Mouse (Mus musculus): ENCODE measurements around the gene Cybc1.

Cybc1 gene

GRCm38 (mm10) chr11:121229018-121229439 lies at the start of gene Cybc1:
TSS of gene Cybc1 (minus strand) at chr11:121229322.
- DNase-seq (ENCODE audit: low read depth), result peak; percentile 96

DNA sequence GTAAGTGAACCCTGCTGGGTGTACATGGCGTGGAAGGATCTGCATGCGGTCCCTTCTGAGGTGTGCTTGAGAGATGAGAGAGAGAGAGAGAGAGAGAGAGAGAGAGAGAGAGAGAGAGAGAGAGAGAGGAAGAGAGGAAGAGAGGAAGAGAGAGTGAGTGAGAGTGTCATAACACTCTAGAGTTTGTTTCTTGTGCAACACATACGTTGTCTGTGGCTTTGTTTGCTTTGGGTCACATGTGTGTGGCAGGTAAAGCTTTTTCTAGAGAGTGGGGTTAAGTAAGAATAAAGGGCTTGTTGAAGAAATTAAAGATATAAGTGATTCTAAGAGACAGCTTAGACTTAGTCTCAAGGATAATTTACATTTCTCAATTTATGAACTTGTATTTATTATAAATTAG lies 48.9 kb upstream of the Cybc1 start:
- no peak for DNase-seq (ENCODE audit: low read depth)

GRCm38 (mm10) chr11:121277516-121277915 lies 48.4 kb upstream of the Cybc1 start:
- DNase-seq (ENCODE audit: low read depth), result no peak

DNA sequence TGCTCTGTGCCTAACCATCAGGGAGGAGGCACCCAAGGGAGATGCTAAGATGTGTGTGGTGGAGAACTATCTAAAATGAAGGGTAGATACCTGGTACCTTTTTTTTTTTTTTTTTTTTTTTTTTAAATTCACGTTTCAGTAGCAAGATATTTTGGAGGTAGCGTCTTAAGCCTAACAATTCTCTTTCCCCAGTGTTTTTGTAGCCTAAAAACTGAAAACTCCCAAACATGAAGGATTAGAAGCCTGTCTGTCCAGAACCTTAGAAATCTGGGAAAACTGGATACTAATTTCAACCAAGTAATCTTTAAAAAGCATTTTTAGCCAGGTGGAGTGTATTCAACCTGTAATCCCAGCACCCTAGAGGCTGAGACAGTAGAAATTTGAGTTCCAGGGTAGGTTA lies 32.0 kb upstream of the Cybc1 start:
- DNase-seq (ENCODE audit: low read depth), result no peak

DNA sequence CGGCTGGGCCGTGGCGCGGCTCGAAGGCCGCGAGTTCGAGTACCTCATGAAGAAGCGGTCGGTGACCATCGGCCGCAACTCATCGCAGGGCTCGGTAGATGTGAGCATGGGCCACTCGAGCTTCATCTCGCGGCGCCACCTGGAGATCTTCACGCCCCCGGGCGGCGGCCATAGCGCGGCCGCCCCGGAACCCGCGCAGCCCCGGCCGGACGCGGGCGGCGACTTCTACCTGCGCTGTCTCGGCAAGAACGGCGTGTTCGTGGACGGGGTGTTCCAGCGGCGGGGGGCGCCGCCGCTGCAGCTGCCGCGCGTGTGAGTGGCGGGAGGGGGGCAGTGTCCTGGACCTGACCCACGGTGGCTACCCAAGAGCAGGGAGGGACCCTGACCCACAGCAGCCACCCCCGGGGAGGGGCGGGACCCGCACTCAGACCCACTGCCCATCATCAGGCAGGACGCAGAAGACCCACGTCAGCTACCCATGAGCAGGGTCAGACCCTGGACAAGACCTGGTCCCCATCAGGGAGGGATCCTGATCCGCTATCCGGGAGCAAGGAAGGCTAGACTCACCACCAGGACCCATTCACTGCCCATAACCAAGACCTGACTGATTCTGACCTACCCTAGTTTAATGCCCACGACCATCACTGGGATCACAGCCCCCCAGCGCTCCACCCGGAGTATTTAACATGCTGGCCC lies 31.2 kb upstream of the Cybc1 start:
- peak; percentile 65 for DNase-seq (ENCODE audit: low read depth)

DNA sequence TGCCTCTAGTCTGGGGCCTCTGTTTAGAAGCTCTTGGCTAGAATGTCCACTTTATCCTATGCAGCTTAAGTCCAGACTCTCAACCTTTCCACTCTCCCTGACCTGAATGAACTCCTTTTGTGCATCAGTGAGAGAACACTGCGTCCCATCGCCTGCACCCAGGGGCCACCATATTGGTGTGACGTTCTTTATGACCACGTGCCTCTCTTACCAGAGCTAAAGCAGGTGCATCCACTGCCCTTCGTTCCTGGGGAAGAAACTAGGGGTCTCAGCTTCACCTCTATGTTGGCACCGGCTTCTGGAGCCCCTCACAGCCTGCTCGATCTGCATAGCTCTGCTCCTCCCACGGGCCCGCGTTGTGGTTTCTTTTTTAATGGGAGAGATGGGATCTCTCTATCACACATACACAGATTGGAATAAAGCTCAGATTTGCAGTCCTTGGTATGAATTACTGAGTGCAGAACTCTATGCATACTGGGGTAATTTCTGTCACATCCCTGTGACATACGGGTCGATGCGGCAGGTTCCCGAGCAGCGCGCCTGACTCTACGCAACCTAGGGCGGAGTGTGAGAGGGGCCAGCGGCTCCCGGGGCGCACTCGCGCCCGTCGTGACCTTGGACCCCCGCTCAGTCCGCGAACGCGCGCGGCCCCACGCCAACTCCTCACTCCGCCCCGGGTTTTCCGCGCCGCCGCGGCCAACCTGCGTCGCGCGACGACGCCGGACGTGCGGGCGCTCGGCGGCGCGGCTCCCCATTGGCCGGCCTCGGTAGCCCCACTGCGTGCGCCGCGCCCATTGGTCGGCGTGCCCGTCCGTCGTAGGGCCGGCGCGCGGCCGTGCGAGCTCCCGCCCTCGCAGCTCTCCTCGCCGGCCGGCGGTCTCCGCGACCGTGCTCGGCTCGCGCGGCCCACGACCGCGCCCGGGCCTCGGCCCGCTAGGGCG lies 30.3 kb upstream of the Cybc1 start, which contains the start of gene Foxk2:
Gene Foxk2 (plus strand): TSS at position 831 of the 941 bp plus-strand sequence.
- DNase-seq (ENCODE audit: low read depth), result peak; percentile 93

GRCm38 (mm10) chr11:121250196-121250595 lies 21.1 kb upstream of the Cybc1 start:
- no peak for DNase-seq (ENCODE audit: low read depth)

DNA sequence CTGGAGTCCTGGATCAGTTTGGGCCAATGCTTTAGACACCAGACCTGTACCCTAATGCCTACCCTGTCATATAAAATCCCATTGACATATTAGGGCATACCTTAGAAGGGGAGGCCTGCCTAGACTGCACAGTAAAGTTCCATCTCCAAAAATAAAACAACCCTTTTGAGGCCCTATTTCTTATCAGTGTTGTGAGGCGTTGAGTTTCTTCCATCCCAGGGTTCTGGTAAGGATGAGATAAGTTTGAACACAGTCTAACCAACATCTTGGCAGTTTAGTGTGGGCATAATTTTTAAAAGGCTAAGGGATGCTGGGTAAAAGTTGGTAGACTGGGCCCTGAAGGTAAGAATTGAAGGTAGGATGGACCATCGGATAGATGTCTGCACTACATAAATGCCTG lies 10.5 kb upstream of the Cybc1 start:
- DNase-seq (ENCODE audit: low read depth), result no peak

- peak; percentile 78 for DNase-seq (ENCODE audit: low read depth)
Measured at GRCm38 (mm10) chr11:121237345-121238128, 8.4 kb upstream of the Cybc1 start.

DNA sequence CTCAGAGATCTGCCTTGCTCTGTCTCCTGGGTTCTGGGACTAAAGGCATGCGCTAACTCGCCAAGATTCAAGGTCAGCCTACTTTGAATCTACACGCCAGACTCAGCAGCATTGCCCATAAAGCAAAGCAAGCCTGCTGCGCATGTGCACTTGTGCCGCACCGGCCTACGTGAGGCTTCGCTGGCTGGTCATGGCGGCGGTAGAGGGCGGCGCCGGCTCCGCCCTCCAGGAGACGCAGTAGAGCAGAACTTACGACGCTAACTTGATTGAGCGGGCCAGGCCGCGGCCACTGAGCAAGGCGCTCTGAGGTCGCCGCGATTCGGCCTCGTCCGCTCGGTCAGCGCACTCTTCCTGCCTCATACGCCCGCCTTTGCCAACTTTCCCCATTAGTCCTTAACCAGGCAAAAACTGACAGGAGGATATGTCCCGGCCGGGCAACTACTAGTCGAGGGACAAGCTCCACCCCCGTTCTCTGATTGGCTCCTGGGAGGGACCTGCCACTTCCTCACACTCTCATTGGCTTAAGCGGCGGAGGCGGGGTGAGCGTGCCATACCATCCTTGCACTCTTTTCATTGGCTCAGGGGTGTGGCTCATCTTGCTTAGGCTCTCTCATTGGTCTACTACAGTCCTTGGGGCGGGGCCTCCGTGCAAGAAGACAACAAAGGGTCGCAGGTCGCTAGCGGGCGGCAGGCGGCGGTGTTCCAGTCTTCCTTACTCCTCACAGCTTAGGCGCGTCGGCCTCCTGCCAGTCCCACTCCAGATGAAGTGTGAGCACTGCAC lies 7.6 kb upstream of the Cybc1 start, which contains the start of gene Narf:
Gene Narf (plus strand): TSS at position 690 of the 781 bp plus-strand sequence.
- DNase-seq (ENCODE audit: low read depth), result peak; percentile 100

GRCm38 (mm10) chr11:121235475-121236238 lies 6.5 kb upstream of the Cybc1 start:
- peak; percentile 77 for DNase-seq (ENCODE audit: low read depth)

- no peak for DNase-seq (ENCODE audit: low read depth)
Measured at GRCm38 (mm10) chr11:121232706-121233105, 3.6 kb upstream of the Cybc1 start.

GRCm38 (mm10) chr11:121231628-121232291 lies 2.6 kb upstream of the Cybc1 start:
- DNase-seq (ENCODE audit: low read depth), result no peak

- DNase-seq (ENCODE audit: low read depth), result no peak
Measured at GRCm38 (mm10) chr11:121231191-121231590, 2.1 kb upstream of the Cybc1 start.

DNA sequence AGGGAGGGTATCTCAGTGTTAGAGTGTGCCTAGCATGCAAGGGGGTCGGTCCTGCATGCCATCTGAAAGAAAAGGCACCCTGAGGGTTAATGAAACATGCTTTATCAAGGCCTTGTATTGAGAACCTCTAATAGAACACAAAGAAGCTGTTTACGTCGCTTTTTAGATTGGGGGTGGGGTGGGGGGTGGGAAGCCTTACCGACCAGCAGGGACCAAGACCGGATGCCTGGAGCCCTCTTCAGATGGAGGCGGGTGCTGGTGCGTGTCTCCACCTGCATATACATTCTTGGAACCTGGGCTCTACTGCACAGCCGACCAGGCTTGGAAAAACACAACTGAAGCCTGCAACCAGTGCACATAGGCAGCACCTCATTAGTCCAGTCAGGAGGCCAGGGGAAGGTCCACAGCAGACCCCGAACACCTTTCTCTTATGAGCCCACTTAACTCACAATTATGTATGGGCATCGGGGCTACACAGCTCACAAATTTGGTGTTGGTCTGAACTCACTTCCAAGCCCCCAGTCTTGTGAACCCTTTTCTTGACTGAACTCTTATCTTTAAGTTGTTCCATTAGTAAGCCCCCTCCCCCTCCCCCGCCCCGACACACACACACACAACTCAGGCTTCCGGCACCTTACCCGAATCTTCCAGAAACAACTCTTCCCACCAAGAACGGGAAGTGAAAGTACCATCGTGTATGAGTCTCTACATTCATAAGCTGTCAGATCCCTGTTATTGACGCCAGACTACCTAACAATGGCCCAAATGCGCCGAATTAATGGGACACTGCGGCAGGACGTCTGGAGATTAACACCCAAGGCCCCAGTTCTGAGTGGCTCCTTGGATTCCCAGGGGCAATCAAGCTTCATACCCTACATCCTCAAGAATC lies 749 bp downstream of the Cybc1 start:
- peak; percentile 38 for DNase-seq (ENCODE audit: low read depth)

DNA sequence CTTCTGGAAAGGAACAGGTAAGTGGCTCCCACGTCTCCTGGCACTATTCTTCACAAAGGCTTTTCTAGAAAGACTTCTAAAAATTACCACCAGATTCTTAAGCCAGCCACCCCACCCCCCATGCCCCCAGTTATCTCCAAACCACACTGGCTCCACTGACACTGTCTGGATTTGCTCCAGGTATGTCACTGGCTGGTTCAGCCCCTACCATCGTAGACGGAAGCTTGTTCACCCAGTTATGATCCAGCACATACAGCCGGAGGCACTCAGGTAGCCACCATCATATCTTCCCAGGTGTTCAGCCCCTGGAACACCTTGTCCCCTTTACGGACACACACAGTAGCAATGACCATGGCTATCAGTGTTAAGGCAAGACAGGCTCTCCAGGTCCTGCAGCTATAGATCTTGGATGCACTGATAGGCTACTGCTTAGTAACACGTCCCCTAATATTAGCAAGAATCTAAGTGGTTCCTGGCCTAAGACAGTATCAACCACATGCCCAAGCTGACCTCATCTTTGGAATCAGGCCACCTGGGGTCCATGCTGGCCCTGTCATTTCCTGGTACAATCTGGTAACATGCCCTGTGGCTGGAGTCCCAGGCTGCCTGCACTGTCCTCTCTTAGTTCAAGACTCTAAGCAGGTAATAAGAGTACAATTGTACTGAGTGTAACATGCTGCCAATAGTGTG lies 7.7 kb downstream of the Cybc1 start:
- no peak for DNase-seq (ENCODE audit: low read depth)

DNA sequence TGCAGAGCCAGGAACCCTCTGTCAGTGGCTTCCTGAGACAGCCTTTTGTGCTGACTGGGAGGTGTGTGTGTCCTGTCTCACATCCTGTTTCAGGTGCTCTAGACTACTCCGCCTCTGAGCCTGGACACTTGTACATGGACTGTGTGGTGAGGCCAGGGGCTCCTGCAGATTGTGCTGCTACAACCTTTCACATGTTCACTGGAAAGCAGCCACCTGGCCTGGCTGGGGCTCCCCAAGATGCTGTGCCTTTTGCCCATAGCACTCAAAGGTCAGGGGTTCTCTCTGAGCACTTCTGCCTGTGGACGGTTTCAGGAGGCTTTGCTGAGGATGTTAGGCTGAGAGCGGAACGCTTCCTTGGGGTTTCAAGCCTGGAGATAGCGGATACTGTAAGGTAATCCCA lies 8.4 kb downstream of the Cybc1 start:
- no peak for DNase-seq (ENCODE audit: low read depth)

DNA sequence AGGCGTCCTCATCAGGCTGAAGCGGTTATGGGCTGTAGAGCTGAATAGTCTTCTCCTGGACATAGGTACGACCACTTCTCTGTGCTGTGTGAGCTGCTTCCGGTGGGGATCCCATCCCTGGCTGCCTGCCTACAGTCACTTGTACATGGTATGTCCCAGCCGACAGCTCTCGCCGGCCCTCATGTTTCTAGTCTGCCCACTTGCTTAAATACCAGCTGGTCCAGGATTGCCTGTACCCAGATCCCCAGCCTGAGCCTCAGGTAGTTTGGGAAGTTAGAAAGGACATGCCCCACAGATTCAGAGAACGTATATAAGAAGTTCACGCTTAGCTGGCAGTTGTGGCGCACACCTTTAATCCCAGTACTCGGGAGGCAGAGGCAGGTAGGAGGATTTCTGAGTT lies 9.3 kb downstream of the Cybc1 start:
- DNase-seq (ENCODE audit: low read depth), result no peak

Data from induced T-regulatory cell, adult 2 months (primary cell).